Mouse (Mus musculus): Measurements from ENCODE around the gene Pkd1l2.

The Pkd1l2 gene

DNA sequence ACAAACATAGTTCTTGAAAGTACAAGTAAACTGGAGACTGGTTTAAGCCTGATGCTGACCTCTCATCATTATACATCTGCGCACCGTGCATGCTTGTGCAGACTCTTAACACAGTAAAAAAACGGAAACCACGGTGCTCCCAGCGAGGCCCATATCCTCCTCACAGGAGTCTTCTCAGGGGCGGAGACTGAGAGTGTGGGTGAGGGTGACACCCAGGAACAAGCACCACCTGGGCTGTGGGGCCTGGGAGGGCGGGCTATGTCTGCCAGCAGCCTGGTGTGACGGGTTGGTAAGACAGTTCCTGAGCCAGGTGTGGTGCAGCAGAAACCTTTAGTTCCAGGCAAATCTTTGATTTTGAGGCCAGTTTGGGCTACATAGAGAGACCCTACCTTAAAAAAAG lies 129.8 kb downstream of the Pkd1l2 start:
- no peak for DNase-seq

DNA sequence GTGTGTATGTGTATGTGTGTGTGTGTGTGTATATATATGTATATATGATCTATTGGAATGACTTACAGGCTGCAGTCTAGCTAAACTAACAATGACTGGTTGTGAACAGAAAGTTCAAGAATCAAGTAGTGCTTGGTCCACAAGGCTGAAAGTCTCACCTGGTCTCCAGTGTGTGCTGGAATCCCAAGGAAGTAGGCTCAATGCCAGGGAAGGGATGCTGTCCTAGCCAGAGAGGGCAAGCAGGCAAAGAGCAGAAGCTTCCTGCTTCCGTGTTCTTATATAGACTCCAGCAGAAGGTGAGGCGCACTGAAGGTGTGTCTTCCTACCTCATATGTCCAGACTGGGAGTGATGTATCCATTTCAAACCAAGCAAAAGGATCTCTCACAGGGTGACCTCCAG lies 130.5 kb downstream of the Pkd1l2 start:
- no peak for DNase-seq

DNA sequence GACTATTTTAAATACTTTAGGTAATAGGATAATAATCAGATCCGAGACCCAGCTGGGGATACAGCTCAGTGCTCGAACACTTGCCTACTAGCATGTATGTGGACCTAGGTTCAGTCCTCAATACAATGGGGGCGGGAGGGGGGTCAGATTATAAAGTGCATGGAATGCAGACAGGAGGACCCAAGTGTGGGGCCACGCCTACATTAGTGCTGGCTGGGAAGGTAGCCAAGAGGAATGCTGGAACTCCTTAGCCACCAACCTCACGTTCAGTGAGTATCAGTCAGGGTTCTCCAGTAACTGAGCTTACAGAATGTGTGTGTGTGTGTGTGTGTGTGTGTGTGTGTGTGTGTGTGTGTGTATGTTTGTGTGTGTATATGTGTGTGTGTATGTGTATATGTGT lies 130.9 kb downstream of the Pkd1l2 start:
- DNase-seq = no peak

DNA sequence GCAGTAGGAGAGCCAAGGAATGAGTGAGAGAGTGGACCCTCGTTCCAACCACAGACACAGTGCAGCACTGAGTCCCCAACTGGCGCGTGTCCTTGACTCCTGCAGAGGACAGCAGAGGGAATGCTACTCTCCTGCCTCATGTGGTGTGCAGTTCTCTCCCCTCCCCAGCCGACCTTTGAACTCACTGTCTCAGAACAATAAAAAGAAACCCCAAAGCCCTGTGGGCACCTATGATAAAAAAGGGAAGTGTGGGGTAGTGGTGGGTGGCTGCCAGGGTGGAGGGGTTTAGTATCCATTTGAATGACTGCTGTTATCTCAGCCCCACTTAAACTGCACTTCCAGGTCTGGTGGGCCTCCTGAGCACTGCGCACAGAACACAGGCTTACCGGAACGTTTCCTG lies 134.7 kb downstream of the Pkd1l2 start:
- no peak for DNase-seq

DNA sequence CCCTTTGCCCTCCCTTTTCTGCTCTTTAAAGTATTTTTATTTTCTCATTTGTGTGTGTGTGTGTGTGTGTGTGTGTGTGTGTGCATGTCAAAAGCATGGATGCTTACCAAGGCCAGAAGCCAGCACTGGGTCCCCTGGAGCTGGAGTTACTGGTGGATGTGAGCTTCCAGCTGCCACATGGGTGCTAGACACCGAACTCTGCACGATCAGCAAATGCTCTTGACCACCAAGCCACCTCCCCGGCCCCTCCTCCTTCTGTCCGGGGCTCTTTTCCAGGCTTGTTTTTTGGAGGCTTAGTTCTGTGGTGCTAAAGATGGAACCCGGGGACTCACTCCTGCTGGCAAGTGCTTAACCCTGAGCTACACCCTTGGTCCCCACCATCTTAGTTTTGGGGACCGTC lies 135.4 kb downstream of the Pkd1l2 start:
- no peak for DNase-seq

DNA sequence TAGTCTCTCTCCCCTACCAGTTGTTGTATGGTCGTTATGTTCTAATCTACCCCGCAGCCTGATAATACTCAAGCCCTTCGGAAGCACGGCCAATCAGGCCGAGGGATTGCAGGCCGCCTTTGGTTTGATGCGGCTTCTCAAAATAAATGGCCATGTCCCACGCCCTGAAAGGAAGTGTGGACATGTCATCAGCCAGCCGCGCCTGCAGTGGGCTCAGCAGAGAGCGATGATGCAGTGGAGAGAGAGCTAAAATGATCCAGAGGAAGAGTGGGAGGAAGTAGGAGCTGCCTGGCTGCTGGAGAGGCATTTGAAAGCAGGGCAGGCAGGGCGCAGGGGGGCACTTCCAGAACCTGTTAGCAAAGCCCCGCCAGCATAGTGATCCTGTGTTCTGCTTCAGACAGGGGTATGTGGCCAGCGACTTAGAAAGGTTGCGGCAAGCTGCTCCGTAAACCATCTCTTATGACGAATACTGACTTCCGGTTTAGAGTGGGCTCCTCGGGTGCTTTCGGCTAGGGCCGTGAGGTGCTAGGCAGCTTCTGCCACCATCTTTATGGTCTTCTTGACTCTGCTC lies 135.9 kb downstream of the Pkd1l2 start:
- no peak for DNase-seq

Measured in embryo, embryonic 11 days (tissue).